29 mouse cellular contexts compared by ENCODE assay signal in the genomic region with DNA sequence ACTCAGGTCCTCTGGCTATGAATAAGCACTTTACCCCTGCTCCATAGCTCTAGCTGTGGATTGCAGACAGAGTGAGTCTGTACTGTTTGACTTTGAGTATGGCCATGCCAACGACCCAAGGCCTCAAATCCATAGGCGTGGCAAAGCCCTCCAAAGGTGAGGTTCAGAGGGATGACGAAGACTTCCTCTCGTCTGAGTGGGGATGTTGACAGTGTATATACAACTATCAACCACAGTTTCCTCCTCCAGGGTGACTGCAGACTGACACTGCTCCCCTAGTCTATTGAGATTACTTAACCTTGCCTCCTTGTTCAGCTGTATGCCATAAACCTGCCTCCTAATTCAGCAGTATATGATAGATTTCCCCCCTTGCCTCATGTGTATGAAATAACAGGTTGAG.
DNase-seq lines count a peak whose midpoint lies in the region; ATAC-seq and TF ChIP-seq lines count a peak whose summit lies in the region.
"Had no signal": no experiment of that assay in that cellular context is flagged by ENCODE, and none has a peak within 500 bp of the region (broad histone marks: within the 10 kb centered on the region; RNA-seq: fewer than 3 reads in every experiment).

No protein-coding gene starts in this region.

- TF ChIP-seq CTCF in midbrain, postnatal 0 days (IDR thresholded peaks at IDR 0.05) = no peak

- no peak for ATAC-seq in CD4-positive, CD25-positive, alpha-beta regulatory T cell, adult 4 months
- ATAC-seq in common myeloid progenitor, adult 5-6 weeks (replicated peaks; ENCODE audit: low read depth, poor library complexity, severe bottlenecking) = peak; percentile 75
- peak; percentile 67 for ATAC-seq in megakaryocyte, adult 5-6 weeks (ENCODE audit: poor library complexity, severe bottlenecking)
- ATAC-seq in midbrain, postnatal 0 days (ENCODE audit: low FRiP score) = no peak
- ATAC-seq: activated CD4-positive, CD25-positive, alpha-beta regulatory T cell, adult 4 months; forebrain, embryonic 13.5 days; forebrain, embryonic 16.5 days; hindbrain, postnatal 0 days; inflammation-experienced regulatory T-cells, adult 6 months; intestine, embryonic 16.5 days had no signal

- H3K27ac ChIP-seq in midbrain, postnatal 0 days (ENCODE audit: low read depth, low read length) = no peak overlapping the region
- H3K27ac ChIP-seq: forebrain, embryonic 10.5 days; forebrain, embryonic 13.5 days; heart, adult 2 months; heart, embryonic 15.5 days; hindbrain, embryonic 14.5 days; hindbrain, postnatal 0 days had no signal

- H3K36me3 ChIP-seq in midbrain, postnatal 0 days (ENCODE audit: insufficient read depth, low read length) = no peaks in the 10 kb centered on the region
- H3K36me3 ChIP-seq: forebrain, embryonic 10.5 days; heart, embryonic 12.5 days; heart, embryonic 15.5 days had no signal

- no peaks in the 10 kb centered on the region for H3K27me3 ChIP-seq in midbrain, postnatal 0 days (ENCODE audit: insufficient read depth, low read length)
- H3K27me3 ChIP-seq: heart, embryonic 12.5 days; heart, embryonic 15.5 days had no signal

- H3K9ac ChIP-seq in midbrain, postnatal 0 days (replicated peaks; ENCODE audit: low read length, poor library complexity, severe bottlenecking) = no peak overlapping the region
- H3K9ac ChIP-seq: forebrain, embryonic 13.5 days; heart, embryonic 12.5 days; heart, embryonic 15.5 days; hindbrain, embryonic 14.5 days had no signal

- no peaks in the 10 kb centered on the region for H3K4me1 ChIP-seq in midbrain, postnatal 0 days (ENCODE audit: insufficient read depth, low read length)
- H3K4me1 ChIP-seq: forebrain, embryonic 13.5 days; heart, embryonic 12.5 days; heart, embryonic 15.5 days had no signal

- H3K9me3 ChIP-seq in midbrain, postnatal 0 days (ENCODE audit: low read length) = no peaks in the 10 kb centered on the region
- H3K9me3 ChIP-seq: forebrain, embryonic 10.5 days; forebrain, embryonic 13.5 days; heart, embryonic 12.5 days; heart, embryonic 15.5 days had no signal

- peak; percentile 4 for DNase-seq in CD4-positive, CD25-positive, alpha-beta regulatory T cell, adult 2 months (ENCODE audit: low read depth, low spot score)
- DNase-seq in naive thymus-derived CD4-positive, alpha-beta T cell, adult 2 months (ENCODE audit: low read depth) = peak; percentile 44
- no peak for DNase-seq in midbrain, postnatal 0 days (ENCODE audit: low spot score)
- no peak for DNase-seq in heart, adult 11 months
- DNase-seq in right cerebral cortex, postnatal 14 days = no peak
- DNase-seq: adrenal gland, adult 8-10 months; adrenal gland, postnatal 25 days; B cell, adult 2 months; cerebellum, adult 11-12 months; cerebellum, adult 8-10 months; cerebellum, postnatal 10 days; cerebellum, postnatal 36 days; gastrocnemius, postnatal 14 days; heart, adult 2 months; heart, postnatal 10 days; heart, postnatal 36 days had no signal

- no peak overlapping the region for H3K4me2 ChIP-seq in midbrain, postnatal 0 days (ENCODE audit: low read depth, low read length, poor library complexity, severe bottlenecking)
- H3K4me2 ChIP-seq: forebrain, embryonic 13.5 days; heart, embryonic 12.5 days; heart, embryonic 15.5 days; hindbrain, embryonic 14.5 days had no signal

- WGBS in midbrain, postnatal 0 days = 92% methylated on average over 4 of the region's 4 CpGs

- no peak overlapping the region for H3K4me3 ChIP-seq in midbrain, postnatal 0 days (ENCODE audit: low read depth, low read length)
- H3K4me3 ChIP-seq: forebrain, embryonic 10.5 days; forebrain, embryonic 13.5 days; heart, adult 2 months; heart, embryonic 12.5 days; heart, embryonic 15.5 days had no signal

Comparison
In these comparisons a context has a peak if more than half of its experiments do, and no peak if none do; other contexts are left out.
1. DNase-seq: peak in CD4-positive, CD25-positive, alpha-beta regulatory T cell, adult 2 months (single experiment) and naive thymus-derived CD4-positive, alpha-beta T cell, adult 2 months (single experiment); none in midbrain, postnatal 0 days (single experiment), heart, adult 11 months (single experiment) and right cerebral cortex, postnatal 14 days (single experiment).
2. ATAC-seq: peak in common myeloid progenitor, adult 5-6 weeks (single experiment) and megakaryocyte, adult 5-6 weeks (single experiment); none in CD4-positive, CD25-positive, alpha-beta regulatory T cell, adult 4 months (single experiment) and midbrain, postnatal 0 days (single experiment).